Mouse (Mus musculus): ENCODE data around the gene Kcnk10.

DNA sequence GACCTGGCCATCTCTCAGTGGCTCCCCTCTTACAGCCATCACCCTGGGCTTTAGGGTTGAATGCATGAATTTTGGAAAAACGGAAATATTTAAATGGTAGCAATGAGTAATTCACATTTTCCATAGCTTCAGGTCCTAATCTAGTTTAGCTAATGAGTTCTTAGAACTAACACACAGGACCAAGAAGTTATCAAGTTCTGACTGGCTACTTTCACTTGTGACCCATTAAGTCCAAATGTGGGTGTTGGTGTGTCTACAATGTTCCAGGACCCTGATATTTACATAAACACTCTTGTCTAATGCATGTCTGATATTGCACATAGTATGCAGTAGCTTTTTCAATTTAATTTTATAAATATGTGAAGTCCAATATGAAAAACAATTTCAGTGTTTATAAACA is 27.2 kb upstream of the Kcnk10 start:
- no peak for TF ChIP-seq POLR2A (IDR thresholded peaks at IDR 0.05; ENCODE audit: insufficient read depth, low read length)
- no peak for TF ChIP-seq CTCF (IDR thresholded peaks at IDR 0.05; ENCODE audit: low read depth, low read length)
